Mouse (Mus musculus) CH12.LX (cell line): ENCODE results near the gene Gm5800.

Experiments used
- CTCF ChIP-seq, 2 experiments: IDR thresholded peaks in 1 of 2; conservative IDR thresholded peaks in 1 of 2; 2 replicates each; pipeline ENCODE4 v1.5.1; 2011 to 2012; ENCODE audit warnings: low read depth in 2 of 2, low read length in 2 of 2, improper control_type of control experiment in 1 of 2, inconsistent platforms in 1 of 2, mild to moderate bottlenecking in 1 of 2, moderate library complexity in 1 of 2
- MXI1 ChIP-seq: IDR thresholded peaks from 2 replicates; pipeline ENCODE4 v1.6.1; 2011; ENCODE audit warnings: mild to moderate bottlenecking, low read depth, low read length, improper control_type of control experiment
- NELFE ChIP-seq: IDR thresholded peaks from 2 replicates; pipeline ENCODE4 v1.6.1; 2011; ENCODE audit warnings: low read depth, low read length, improper control_type of control experiment
- POLR2A ChIP-seq: IDR thresholded peaks from 2 replicates; pipeline ENCODE4 v1.6.1; 2011; ENCODE audit warnings: low read depth, mild to moderate bottlenecking, improper control_type of control experiment, low read length
- TBP ChIP-seq: conservative IDR thresholded peaks from 2 replicates; pipeline ENCODE4 v1.6.1; 2011; ENCODE audit warnings: low read depth, low read length, improper control_type of control experiment

DNA sequence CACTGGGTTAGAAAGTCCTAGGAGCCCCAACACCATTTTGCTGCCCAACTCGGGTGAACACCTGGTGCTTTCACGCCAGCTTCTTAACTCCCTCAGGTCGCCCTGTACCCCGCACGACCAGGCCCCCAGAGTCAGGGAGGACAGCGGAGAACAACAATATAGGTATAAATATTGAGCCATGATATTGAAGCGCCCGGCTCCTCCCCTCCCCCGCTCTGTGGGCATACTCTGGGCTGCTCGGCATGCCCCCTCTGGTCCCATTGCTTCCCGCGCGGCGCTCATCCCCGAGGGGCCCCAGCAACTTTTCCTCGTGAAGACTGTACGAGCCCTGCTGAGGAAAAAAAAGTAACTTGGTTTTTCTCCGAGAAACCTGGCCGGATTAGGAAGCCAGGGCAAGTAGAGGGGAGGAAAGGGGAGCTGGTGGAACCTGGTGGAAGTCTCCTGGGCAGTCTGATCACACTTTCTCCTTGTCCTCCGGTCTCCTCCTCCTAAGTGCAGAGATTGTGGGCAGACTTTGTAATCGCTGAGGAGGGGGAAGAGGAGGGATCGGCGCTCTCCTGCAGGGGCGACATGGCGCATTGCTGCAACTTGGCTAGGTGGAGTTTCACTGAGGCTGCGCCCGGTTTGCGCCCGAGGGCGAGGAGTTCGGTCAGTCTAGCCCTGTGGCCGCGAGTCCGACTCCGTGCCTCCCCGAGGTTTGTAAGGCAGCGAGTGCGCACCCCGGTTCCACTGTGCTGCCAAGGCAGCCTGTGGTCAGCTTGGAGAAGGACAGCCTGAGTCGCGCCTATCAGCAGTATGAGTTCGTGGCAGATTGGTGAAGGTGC is 23.6 kb upstream of the Gm5800 start:
- TF ChIP-seq CTCF (conservative IDR thresholded peaks at IDR 0.05 in 1 of 2, IDR thresholded peaks at IDR 0.05 in 1 of 2; ENCODE audit: low read depth in 2 of 2, low read length in 2 of 2) (no peak), POLR2A (no peak), MXI1 (no peak), NELFE (no peak), TBP (no peak)
